Mouse (Mus musculus) lung, embryonic 16.5 days (tissue): ENCODE data around the gene Col25a1. TPM values are rescaled to one million over a fixed set of nuclear protein-coding genes. Genes with fewer than 3 reads are reported as not detected.

ENCODE experiments used
- ATAC-seq: fragments of 200-750 bp; cut with Nextera tagmentation; 2 replicates; pipeline ENCODE4 v1.8.0; 2017; ENCODE audit warnings: low read depth, mild to moderate bottlenecking, moderate library complexity
- H3K27ac ChIP-seq: fragments of 300-500 bp; sonication (generic); 2 replicates; pipeline ENCODE4 v1.5.1; 2014; ENCODE audit warnings: mild to moderate bottlenecking, control low read depth, low read length
- H3K27me3 ChIP-seq: fragments of 300-500 bp; sonication (generic); 2 replicates; pipeline ENCODE4 v1.6.1; 2014; ENCODE audit warnings: low read depth, low read length, mixed read lengths; ENCODE audit not compliant: control insufficient read depth, insufficient read depth
- H3K36me3 ChIP-seq: fragments of 300-500 bp; sonication (generic); 2 replicates; pipeline ENCODE4 v1.6.1; 2014; ENCODE audit warnings: low read length; ENCODE audit not compliant: control insufficient read depth, insufficient read depth
- H3K4me1 ChIP-seq: fragments of 300-500 bp; sonication (generic); replicated peaks from 2 replicates; pipeline ENCODE4 v1.6.1; 2014; ENCODE audit warnings: low read length, mixed read lengths; ENCODE audit not compliant: control insufficient read depth, insufficient read depth
- H3K4me2 ChIP-seq: fragments of 300-500 bp; sonication (generic); 2 replicates; pipeline ENCODE4 v1.6.1; 2014; ENCODE audit warnings: low read depth, low read length, control low read depth
- H3K4me3 ChIP-seq: fragments of 300-500 bp; sonication (generic); 2 replicates; pipeline ENCODE4 v1.5.1; 2014; ENCODE audit warnings: mild to moderate bottlenecking, low read length, control low read depth
- H3K9ac ChIP-seq: fragments of 300-500 bp; sonication (generic); 2 replicates; pipeline ENCODE4 v1.6.1; 2014; ENCODE audit warnings: low read length, control low read depth
- H3K9me3 ChIP-seq: fragments of 300-500 bp; sonication (generic); 2 replicates; pipeline ENCODE4 v1.6.1; 2016; ENCODE audit warnings: low read length; ENCODE audit not compliant: control insufficient read depth
- WGBS: fragments of 180-500 bp; shearing (Covaris S2); extraction: QIAGEN DNeasy Blood & Tissue Kit; methylation state at CpG from one replicate; pipeline ENCODE4 v1.1.7; 2014; 5-methylcytosine and 5-hydroxymethylcytosine counted together
- polyA plus RNA-seq: library from polyadenylated mRNA; unstranded; fragments of >200 nt; fragmentation: Nextera tagmentation; extraction: Ambion mirVana; gene quantifications from 2 replicates; pipeline ENCODE4 v1.2.1, GENCODE M21; 2015

Col25a1 gene
- polyA plus RNA-seq, 1 experiment from 2014 or later, result 17.6 TPM

DNA sequence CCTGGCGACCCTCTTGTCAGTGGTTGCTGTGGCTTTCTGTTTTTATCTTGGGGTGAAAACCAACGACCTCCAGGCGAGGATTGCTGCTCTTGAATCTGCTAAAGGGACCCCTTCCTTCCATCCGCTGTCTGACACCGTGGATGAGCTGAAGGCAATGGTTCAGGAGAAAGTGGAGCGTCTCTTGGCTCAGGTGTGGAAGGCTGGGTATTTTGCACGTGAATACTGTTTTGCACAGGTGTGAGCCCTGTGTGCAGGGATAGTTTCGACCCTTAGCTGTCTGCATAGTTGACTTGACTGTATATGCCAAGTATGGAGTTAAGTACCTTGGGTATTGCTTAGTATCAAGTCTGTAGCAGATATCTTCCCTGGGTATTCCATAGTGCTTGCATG, 50.3 kb downstream of the Col25a1 start:
- no peak overlapping the region for H3K27ac ChIP-seq
- H3K9me3 ChIP-seq, result no peaks in the 10 kb centered on the region
- ATAC-seq, result no peak
- H3K27me3 ChIP-seq, result no peaks in the 10 kb centered on the region
- H3K9ac ChIP-seq, result peak overlapping the region; percentile 71
- H3K4me3 ChIP-seq, result peak overlapping the region; percentile 74
- WGBS, result 12% methylated on average over 8 of the region's 8 CpGs
- no peaks in the 10 kb centered on the region for H3K36me3 ChIP-seq
- peaks cover 6% of the 10 kb centered on the region; the same call in 1 of the 2 replicates for H3K4me1 ChIP-seq
- peak overlapping the region; percentile 99 for H3K4me2 ChIP-seq

GRCm38 (mm10) chr3:130182450-130182849, 51.1 kb downstream of the Col25a1 start:
- ATAC-seq, result no peak
- Histone ChIP-seq H3K27me3 (no peaks in the 10 kb centered on the region), H3K4me3 (peak overlapping the region; percentile 74), H3K4me2 (peak overlapping the region; percentile 99), H3K27ac (no peak overlapping the region), H3K4me1 (peaks cover 6% of the 10 kb centered on the region; the same call in 1 of the 2 replicates), H3K9ac (no peak overlapping the region), H3K36me3 (no peaks in the 10 kb centered on the region), H3K9me3 (no peaks in the 10 kb centered on the region)
- 39% methylated on average over 4 of the region's 4 CpGs for WGBS

GRCm38 (mm10) chr3:130185111-130185510, 53.8 kb downstream of the Col25a1 start:
- Histone ChIP-seq H3K36me3 (no peaks in the 10 kb centered on the region), H3K27me3 (no peaks in the 10 kb centered on the region), H3K27ac (no peak overlapping the region), H3K4me2 (no peak overlapping the region), H3K4me1 (peaks cover 7% of the 10 kb centered on the region; the same call in 1 of the 2 replicates), H3K9me3 (no peaks in the 10 kb centered on the region), H3K4me3 (no peak overlapping the region), H3K9ac (no peak overlapping the region)
- 45% methylated on average over 3 of the region's 3 CpGs for WGBS
- no peak for ATAC-seq

GRCm38 (mm10) chr3:130187588-130187987, 56.3 kb downstream of the Col25a1 start:
- H3K4me3 ChIP-seq, result no peak overlapping the region
- H3K4me2 ChIP-seq, result no peak overlapping the region
- WGBS, result 58% methylated on average over 5 of the region's 5 CpGs
- no peak overlapping the region for H3K9ac ChIP-seq
- no peak overlapping the region for H3K27ac ChIP-seq
- no peaks in the 10 kb centered on the region for H3K9me3 ChIP-seq
- H3K4me1 ChIP-seq, result peaks cover 4% of the 10 kb centered on the region; the same call in 1 of the 2 replicates
- no peaks in the 10 kb centered on the region for H3K36me3 ChIP-seq
- ATAC-seq, result no peak
- H3K27me3 ChIP-seq, result no peaks in the 10 kb centered on the region

- no peaks in the 10 kb centered on the region for H3K27me3 ChIP-seq
- no peaks in the 10 kb centered on the region for H3K36me3 ChIP-seq
- no peak overlapping the region for H3K4me2 ChIP-seq
- no peak overlapping the region for H3K9ac ChIP-seq
- no peak overlapping the region for H3K27ac ChIP-seq
- peak; percentile 71 for ATAC-seq
- H3K9me3 ChIP-seq, result no peaks in the 10 kb centered on the region
- no peak overlapping the region for H3K4me3 ChIP-seq
- H3K4me1 ChIP-seq, result peaks cover 4% of the 10 kb centered on the region
- WGBS, result 55% methylated on average over 8 of the region's 8 CpGs
Measured at GRCm38 (mm10) chr3:130193450-130193849, 62.1 kb downstream of the Col25a1 start.

DNA sequence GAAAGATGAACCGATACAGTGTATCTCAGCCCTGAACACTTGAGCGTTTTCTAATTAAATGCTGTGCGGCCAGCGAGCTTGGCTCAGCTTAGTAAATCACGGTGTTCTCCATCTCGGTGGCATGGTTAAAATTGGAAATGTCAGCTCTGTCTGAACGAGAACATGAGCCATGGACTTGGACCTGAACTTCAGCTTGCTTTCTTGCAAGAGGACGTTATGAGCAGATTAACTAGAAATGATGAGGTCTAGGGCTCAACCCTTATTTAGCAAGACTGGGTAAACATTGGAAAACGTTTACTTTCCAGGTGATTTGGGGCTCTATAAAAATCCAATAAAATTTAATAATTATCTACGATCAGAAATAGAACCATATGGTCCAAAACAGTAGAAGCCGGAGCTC, 83.3 kb downstream of the Col25a1 start:
- ATAC-seq, result no peak
- H3K4me1 ChIP-seq, result no peaks in the 10 kb centered on the region
- 0 out of 2 replicates have a peak, but pooled peaks cover 3% of the 10 kb centered on the region for H3K9me3 ChIP-seq
- no peak overlapping the region for H3K4me2 ChIP-seq
- H3K9ac ChIP-seq, result no peak overlapping the region
- no peak overlapping the region for H3K27ac ChIP-seq
- 80% methylated on average over 11 of the region's 11 CpGs for WGBS
- H3K36me3 ChIP-seq, result no peaks in the 10 kb centered on the region
- no peak overlapping the region for H3K4me3 ChIP-seq
- H3K27me3 ChIP-seq, result no peaks in the 10 kb centered on the region

DNA sequence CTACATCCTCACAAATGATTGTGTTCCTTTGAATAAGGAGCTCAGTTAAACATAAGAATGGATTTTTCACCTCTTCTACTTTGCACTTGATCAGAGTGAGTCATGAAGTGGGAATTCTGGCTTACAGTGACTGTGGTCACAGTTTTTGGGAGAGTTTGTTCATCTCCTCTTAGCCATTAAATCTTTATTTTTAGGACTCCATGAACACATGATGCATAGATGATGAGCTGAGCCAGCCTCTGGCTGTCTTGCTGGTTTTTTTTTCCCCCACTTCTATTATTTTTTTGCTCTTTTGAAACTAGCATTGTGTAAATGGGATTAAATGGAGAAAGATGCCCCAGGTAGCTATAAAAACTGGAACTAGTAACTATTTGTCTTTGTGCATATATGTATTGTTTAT, 84.8 kb downstream of the Col25a1 start:
- no peaks in the 10 kb centered on the region for H3K27me3 ChIP-seq

DNA sequence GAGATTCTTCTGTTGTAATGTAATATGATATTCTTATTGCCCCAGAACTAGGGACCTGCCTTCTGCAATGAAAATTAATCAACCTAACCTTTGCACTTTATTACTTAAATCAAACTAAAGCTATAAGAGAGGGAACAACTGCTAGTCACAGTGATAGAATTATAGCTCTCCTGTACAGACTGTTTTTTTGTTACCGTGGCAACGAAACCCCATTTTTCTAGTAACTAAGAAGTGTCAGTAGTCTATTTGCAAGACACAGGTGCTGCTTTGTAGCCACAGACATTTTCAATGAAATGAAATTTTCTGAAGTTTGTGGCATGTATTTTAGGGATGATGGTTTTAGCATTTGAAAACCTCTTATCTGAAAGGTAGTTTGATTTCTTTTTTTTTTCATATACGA, 85.3 kb downstream of the Col25a1 start:
- WGBS, result 93% methylated on average over 3 of the region's 3 CpGs
- no peak for ATAC-seq
- H3K4me1 ChIP-seq, result no peaks in the 10 kb centered on the region
- H3K9ac ChIP-seq, result no peak overlapping the region
- H3K27ac ChIP-seq, result no peak overlapping the region
- no peaks in the 10 kb centered on the region for H3K36me3 ChIP-seq
- no peak overlapping the region for H3K4me3 ChIP-seq
- H3K9me3 ChIP-seq, result 0 out of 2 replicates have a peak, but pooled peaks cover 3% of the 10 kb centered on the region
- no peak overlapping the region for H3K4me2 ChIP-seq
- H3K27me3 ChIP-seq, result no peaks in the 10 kb centered on the region

More for the DNA sequence above, 84.8 kb downstream of the Col25a1 start:
- Histone ChIP-seq H3K4me3 (no peak overlapping the region), H3K9ac (no peak overlapping the region), H3K27ac (no peak overlapping the region), H3K4me2 (no peak overlapping the region), H3K9me3 (0 out of 2 replicates have a peak, but pooled peaks cover 3% of the 10 kb centered on the region), H3K36me3 (no peaks in the 10 kb centered on the region), H3K4me1 (no peaks in the 10 kb centered on the region)
- no peak for ATAC-seq

DNA sequence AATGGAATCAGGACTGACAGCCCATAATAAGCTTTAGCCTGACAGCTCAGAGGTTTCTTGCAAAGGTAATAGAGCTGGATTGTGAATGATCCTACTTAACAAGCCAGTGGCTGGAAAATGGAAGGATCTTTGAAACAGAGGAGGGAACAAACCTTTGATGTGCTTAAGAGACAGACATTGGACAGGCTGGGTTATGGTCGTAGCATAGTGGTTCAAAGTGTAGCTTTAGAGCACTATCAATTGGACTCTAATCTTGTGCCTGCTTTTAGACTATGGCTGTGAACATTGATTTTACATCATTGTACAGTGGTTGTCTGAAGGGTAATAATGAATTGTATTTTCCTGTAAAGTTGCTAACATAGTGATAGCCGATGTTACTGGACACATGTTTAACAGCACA, 86.4 kb downstream of the Col25a1 start:
- no peak overlapping the region for H3K27ac ChIP-seq
- H3K27me3 ChIP-seq, result no peaks in the 10 kb centered on the region
- no peak overlapping the region for H3K4me3 ChIP-seq
- H3K4me1 ChIP-seq, result no peaks in the 10 kb centered on the region
- no peak for ATAC-seq
- 0 out of 2 replicates have a peak, but pooled peaks cover 3% of the 10 kb centered on the region for H3K9me3 ChIP-seq
- no peak overlapping the region for H3K9ac ChIP-seq
- no peaks in the 10 kb centered on the region for H3K36me3 ChIP-seq
- H3K4me2 ChIP-seq, result no peak overlapping the region
- WGBS, result 73% methylated on average over 2 of the region's 2 CpGs

DNA sequence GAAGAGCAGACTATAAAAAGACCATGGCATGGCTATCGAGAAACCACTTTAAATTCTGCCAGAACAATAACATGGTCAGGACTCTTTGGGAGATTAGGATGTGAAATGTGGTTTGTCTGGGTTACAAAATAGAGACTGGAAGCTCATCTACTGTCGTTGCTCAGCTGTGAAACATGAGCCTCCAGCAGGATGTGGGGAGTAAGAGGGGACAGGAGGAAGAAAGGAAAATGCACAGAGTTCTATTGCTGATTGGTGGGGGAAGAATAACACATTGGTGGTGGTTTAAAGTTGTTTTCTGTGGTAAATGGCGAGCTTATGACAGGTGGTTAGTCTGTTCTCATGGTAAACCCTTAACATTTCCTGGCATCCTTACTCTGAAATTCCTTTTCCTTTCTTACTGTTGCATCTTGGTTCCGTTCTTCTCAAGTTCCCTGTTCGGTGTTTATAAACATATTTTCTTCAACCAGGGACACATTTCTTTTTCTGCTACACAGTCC, 87.0 kb downstream of the Col25a1 start:
- Histone ChIP-seq H3K4me2 (no peak overlapping the region), H3K9me3 (0 out of 2 replicates have a peak, but pooled peaks cover 3% of the 10 kb centered on the region), H3K4me3 (no peak overlapping the region), H3K27me3 (no peaks in the 10 kb centered on the region), H3K4me1 (no peaks in the 10 kb centered on the region), H3K36me3 (no peaks in the 10 kb centered on the region), H3K27ac (no peak overlapping the region), H3K9ac (no peak overlapping the region)
- no peak for ATAC-seq
- 67% methylated on average over 5 of the region's 5 CpGs for WGBS
